Mouse (Mus musculus): ENCODE data around the gene Hdx. TPM values are rescaled to one million over a fixed set of nuclear protein-coding genes. Genes with fewer than 3 reads are reported as not detected.

Hdx gene
- polyA plus RNA-seq, 1 experiment from 2014 or later: 1.2 TPM

- Histone ChIP-seq H3K36me3 (ENCODE audit: control insufficient read depth, insufficient read depth, low read length) (no peaks in the 10 kb centered on the region), H3K4me3 (ENCODE audit: low read depth, low read length) (no peak overlapping the region), H3K9me3 (ENCODE audit: control insufficient read depth, low read depth, low read length) (no peaks in the 10 kb centered on the region), H3K4me1 (ENCODE audit: control insufficient read depth, insufficient read depth, low read length) (no peaks in the 10 kb centered on the region), H3K9ac (replicated peaks; ENCODE audit: low read depth, low read length) (no peak overlapping the region), H3K27me3 (ENCODE audit: control insufficient read depth, insufficient read depth, low read length) (no peaks in the 10 kb centered on the region), H3K27ac (ENCODE audit: low read length) (no peak overlapping the region), H3K4me2 (replicated peaks; ENCODE audit: low read depth, low read length) (no peak overlapping the region)
- ATAC-seq (ENCODE audit: insufficient number of reproducible peaks, insufficient read depth, low FRiP score, low read depth): no peak
- WGBS: 73% methylated on average over 4 of the region's 4 CpGs
These were observed 109.3 kb downstream of the Hdx start for GRCm38 (mm10) chrX:111587616-111588015.

- Histone ChIP-seq H3K9me3 (ENCODE audit: control insufficient read depth, low read depth, low read length) (no peaks in the 10 kb centered on the region), H3K27me3 (ENCODE audit: control insufficient read depth, insufficient read depth, low read length) (no peaks in the 10 kb centered on the region), H3K27ac (ENCODE audit: low read length) (no peak overlapping the region), H3K4me3 (ENCODE audit: low read depth, low read length) (no peak overlapping the region), H3K36me3 (ENCODE audit: control insufficient read depth, insufficient read depth, low read length) (no peaks in the 10 kb centered on the region), H3K4me1 (ENCODE audit: control insufficient read depth, insufficient read depth, low read length) (no peaks in the 10 kb centered on the region), H3K9ac (replicated peaks; ENCODE audit: low read depth, low read length) (no peak overlapping the region), H3K4me2 (replicated peaks; ENCODE audit: low read depth, low read length) (no peak overlapping the region)
- WGBS: 71% methylated on average over 2 of the region's 2 CpGs
- no peak for ATAC-seq (ENCODE audit: insufficient number of reproducible peaks, insufficient read depth, low FRiP score, low read depth)
These were observed 119.8 kb downstream of the Hdx start for GRCm38 (mm10) chrX:111577044-111577443.

GRCm38 (mm10) chrX:111537859-111538258 lies 159.0 kb downstream of the Hdx start, which contains the start of gene Rps6ka6:
TSS of gene Rps6ka6 (minus strand) at chrX:111537959.
- H3K4me3 ChIP-seq (ENCODE audit: low read depth, low read length): no peak within 1 kb of the TSS
- no peak within 1 kb of the TSS for H3K4me2 ChIP-seq (replicated peaks; ENCODE audit: low read depth, low read length)
- WGBS: 63% methylated on average over 10 of the region's 10 CpGs
- H3K9ac ChIP-seq (replicated peaks; ENCODE audit: low read depth, low read length): no peak within 1 kb of the TSS
- H3K36me3 ChIP-seq (ENCODE audit: control insufficient read depth, insufficient read depth, low read length): no peaks in the 10 kb centered on the region
- H3K27me3 ChIP-seq (ENCODE audit: control insufficient read depth, insufficient read depth, low read length): no peaks in the 10 kb centered on the region
- ATAC-seq (ENCODE audit: insufficient number of reproducible peaks, insufficient read depth, low FRiP score, low read depth): no peak
- H3K9me3 ChIP-seq (ENCODE audit: control insufficient read depth, low read depth, low read length): no peaks in the 10 kb centered on the region
- H3K27ac ChIP-seq (ENCODE audit: low read length): no peak within 1 kb of the TSS
- no peaks in the 10 kb centered on the region for H3K4me1 ChIP-seq (ENCODE audit: control insufficient read depth, insufficient read depth, low read length)

Other genes starting within 250 kb of the Hdx start
- 26.0 and 26.5 TPM in 2 replicates for gene Rps6ka6, start 159.1 kb downstream of the Hdx start, polyA plus RNA-seq (2014; fragmentation: Nextera tagmentation; extraction: Ambion mirVana)
- 0.67 and 0.86 TPM in 2 replicates for gene Gm45194, start 194.3 kb upstream of the Hdx start, polyA plus RNA-seq (2014; fragmentation: Nextera tagmentation; extraction: Ambion mirVana)